Mouse (Mus musculus) 416B (cell line): Measurements from ENCODE around the gene Rin2.

Experiments
- DNase-seq: peaks from one replicate; pipeline ENCODE4 v3.0.0; 2011; ENCODE audit warnings: low read depth

Gene Rin2

DNA sequence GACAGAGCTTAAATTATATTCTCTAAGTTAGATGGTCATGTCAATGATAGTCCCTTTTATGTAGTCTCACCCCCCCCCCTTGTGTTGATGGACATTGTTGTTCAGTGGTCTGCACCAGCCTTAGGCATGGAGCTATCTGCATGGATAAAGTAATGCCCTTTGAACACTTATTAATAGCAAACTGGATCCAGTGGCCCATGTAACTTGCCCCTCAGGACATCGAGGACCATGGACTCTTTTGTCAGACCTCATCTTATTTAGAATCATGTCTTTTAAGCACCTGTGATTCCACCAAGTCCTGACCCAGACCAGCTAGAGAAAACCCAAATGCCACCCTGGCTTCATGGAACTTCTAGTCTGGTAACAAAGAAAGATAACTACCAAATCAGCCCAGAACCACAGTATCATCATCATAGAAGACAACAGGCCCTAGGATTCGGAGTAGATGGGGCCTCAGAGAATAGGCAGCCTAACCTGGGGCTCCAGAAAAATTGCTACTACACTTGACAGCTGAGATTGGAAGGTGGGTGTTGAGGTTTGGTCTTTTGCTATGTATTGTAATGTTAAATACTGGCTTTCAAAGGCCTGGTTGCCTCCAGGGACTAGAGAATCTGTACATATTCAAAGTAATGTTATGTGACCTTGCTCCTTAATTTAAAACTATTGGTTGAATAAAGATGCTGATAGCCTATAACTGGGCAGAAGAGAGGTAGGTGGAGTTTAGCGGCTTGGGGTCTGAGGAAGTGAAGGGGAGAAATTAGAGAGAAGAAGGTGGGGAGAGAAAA lies 113.7 kb downstream of the Rin2 start:
- no peak for DNase-seq

DNA sequence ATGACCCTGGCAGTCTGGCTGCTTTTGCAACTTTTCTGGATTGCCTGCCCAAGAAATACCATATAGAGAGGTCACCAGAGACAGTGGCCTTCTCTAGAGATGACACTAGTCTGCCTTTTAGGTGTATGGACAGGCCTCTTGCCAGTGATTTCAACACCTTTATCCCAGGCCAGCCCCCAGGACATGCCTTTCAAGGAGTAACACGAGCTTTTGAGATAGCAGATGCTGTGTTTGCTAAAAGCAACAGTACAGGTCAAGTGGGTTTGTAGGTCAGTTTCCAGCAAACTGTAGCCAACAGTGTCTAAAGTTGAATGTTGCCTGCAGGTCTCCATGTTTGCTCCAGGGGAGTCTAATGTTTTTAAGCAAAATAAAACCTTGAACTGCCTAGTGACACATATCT lies 118.7 kb downstream of the Rin2 start:
- DNase-seq: no peak

DNA sequence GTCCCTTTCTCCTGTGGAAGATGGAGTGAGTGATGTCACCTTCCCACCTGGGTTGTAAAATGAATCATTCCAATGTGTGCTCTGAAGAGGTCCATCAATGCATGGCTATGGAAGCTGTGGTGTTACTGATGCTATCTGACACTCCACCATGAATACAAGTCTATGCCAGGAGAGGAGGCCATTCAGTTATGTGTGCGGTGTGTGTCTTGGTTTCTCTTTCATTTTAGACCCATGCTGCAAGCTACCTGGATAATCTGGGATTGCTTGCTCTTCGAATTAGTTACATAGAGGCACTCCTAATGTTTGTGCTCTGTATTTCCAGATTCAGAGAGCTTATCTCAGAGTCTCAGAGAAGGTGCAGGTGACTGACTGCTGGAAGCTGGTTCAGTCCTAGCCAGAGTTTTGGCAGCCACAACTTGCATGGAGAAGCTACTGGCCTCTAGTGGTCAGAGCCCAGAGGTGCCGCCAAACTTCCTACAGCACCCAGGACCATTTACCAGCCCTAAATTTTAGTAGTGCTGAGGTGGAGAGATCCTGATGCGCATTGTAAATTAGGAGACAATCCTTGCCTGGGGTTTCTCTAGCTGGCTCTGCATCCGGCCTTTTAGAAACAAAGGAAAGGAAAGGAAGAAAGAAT lies 119.4 kb downstream of the Rin2 start:
- peak; percentile 64 for DNase-seq

DNA sequence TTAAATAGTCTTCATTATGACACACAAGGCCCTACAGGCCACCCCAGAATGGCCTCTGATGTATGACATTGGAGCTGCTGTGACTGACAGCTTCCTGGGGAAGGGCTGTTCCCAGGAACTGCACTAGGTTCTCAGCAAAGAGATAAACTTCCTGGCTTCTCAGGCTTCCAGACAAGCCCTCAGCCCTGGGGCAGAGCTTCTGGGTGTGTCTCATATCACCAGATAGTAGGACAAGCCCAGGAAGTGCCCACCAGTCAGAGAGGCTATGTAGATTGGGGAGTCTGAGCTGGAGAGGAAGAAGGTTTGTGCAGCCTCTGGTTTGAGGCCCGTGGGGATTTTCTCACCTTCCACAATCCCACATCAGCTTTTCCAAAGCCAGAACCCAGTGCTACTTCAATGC lies 122.8 kb downstream of the Rin2 start:
- no peak for DNase-seq

DNA sequence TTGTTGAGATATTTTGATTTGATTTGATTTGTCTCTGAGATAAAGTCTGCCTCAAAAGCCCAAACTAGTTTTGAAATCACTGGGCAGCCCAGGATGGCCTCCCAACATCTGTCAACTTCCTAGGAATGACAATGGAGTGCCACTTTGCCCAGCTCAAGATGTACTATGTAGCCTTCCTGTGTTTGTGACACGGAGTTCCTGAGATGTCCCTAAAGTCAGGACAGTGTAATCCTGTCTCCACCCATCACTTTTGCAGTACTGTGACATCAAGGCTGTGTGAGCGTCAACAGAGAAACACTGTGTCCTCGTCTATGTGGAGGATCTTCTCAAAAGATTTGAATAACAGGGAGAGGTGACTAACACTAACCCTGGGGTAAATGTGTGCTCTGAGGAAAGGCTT lies 123.9 kb downstream of the Rin2 start:
- no peak for DNase-seq

DNA sequence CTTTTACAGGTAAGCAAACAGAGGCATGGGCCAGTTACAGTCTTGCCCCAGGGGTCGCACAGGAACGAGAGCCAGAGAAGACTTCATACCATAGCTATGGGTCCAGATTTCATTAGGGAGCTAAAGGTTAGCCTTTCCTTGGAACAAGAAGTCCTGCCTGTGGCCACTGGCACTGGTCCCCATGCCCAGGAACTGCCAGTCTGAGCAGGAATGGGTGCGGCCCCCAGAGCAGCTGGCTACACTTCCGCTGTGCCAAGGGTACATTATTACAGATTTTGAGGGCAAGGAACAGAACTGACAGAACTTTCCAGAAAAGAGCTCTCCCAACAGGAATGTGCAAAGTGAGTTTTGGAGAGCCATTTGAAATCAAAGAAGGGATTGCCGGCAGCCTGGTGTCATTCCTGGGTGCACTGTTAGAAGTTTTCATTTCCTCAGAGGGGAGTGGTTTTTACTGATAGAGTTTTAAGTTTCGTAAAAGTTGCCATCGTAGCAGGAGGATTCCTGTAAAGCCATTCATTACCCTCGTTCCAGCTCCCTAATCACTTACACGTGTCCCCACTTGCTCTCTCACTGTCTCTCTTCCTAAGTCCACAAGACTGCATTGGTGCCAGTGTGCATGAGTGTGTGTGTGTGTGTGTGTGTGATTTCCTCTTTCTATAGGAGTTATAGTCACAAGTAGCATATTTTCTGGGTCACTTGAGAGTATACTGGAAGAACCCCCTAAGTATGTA lies 126.5 kb downstream of the Rin2 start:
- DNase-seq: no peak

DNA sequence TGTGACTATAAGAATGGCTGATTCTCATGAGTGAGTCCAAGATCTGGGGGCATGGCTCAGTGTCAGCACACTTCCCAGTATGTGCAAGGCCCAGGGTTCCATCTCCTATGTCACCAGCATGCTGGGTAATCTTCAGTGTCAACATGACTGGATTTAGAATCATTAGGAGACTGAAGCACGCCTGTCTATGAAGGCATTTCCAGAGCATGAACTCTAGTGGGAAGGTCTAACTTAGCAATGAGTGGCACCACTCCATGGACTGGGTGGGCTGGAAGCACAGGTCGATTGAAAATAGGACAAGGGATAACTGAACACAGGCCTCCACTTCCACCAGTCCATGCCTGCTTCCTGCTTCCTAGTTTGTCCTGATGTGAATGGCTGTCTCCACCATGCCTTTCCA lies 127.6 kb downstream of the Rin2 start:
- DNase-seq: no peak

DNA sequence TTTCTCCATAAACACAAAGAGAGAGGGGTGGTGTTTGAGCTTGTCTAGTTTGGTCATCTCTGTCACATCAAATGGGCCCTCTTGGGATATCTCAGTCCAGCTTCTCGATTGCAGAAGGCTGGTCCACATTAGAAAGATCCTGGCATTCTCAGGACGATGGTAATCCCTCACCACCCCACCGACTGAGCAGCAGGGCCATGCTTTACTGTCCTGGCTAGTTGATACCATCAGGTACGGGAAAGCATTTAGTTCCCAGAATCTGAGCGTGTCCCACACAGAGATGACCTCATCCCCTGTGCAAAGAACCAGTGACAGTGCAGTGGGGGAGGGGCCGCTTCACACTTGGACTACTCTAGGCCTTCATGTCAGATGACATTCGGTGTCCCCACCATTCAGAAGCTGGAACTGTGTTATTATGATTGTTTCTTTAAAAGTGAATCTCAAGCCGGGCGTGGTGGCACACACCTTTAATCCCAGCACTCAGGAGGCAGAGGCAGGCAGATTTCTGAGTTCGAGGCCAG lies 128.9 kb downstream of the Rin2 start:
- DNase-seq: no peak

DNA sequence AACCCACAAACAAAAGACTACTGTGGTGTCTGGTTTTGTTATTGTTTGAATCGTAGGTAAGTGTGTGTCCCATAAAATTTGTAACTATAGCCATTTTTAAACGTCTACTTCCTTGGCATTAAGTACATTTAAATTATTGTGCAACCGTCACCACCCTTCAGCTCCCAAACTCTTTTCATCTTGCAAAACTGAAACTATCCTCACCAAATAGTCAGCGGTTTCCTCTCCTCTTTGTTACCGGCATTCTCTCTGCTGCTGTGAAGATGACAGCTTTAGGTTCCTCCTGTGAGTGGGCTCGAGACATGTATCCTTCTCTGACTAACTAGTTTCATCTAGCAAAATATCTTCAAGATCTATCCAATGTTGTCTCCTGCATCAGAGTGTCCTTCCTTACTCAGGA lies 129.5 kb downstream of the Rin2 start:
- DNase-seq: no peak

DNA sequence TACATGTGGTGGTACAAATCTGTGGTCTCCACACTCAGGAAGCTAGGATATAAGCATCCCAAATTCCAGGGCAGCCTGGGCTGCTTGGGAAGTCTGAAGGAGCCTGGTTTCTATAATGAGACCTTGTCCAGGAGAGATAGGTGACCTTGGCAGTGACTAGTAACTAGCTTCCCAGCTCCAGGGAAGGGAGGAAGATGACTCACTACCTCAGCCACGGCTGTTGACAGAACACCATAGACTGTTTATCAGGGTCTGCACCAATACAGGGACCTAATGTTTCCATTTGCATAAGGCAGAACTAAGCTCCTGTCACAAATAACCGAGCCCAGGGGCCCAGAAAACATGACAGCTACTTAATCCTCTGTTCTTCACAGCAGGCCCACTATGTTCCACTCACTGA lies 132.3 kb downstream of the Rin2 start:
- peak; percentile 9 for DNase-seq

DNA sequence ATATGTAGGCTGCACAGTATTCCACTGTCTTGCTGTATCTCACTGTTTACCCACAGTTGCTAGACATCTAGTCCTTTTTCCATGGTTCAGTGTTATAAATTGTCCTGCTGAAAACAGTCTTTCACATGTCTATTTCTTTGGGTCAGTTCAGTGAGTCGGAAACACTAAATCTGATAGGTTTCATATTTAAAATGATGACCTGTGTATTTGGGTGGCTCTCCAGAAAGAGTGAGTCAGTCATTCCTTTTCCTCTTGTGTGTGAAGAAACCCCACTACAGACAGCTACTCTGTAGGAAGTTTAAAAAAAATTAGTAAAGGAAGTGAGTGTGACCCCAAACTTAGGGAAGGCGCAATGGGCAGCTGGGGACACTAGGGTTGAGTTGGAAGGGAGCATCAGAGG lies 133.2 kb downstream of the Rin2 start:
- peak; percentile 21 for DNase-seq

DNA sequence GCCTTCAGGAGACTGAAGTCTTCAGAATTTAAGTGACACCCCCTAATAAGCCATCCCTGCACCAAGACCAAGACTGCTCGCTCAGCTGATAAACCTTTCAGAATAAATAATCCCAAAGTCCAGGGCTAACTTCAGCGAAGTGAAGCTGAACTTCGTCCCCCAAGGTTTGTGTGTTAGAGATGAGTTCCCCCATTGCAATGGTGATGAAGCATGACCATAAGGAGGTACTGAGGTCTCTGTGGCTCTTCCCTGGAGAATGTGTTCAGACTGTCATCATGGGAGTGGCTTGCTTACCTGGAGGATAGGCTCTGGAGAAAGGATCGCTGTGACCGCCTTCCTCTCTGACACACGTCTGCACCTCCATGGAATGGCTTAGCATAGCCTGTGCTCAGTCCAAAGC lies 133.7 kb downstream of the Rin2 start:
- no peak for DNase-seq

DNA sequence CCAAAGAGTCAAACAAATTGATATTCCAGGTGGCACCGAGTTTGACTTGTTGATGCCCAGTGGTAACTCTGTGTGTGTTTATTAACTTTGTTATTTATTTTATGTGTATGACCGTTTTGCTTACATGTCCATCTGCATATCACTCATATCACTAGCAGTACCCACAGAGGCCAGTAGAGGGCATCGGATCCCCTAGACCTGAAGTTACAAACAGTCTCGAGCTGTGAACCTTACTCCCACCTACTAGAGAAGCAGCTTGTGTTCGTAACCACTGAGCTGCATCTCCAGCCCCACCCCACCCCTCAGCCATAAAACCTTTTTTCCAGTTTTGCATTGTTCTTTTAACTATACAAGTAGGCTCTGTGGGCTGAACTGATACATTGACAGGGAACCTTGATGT lies 135.7 kb downstream of the Rin2 start:
- DNase-seq: peak; percentile 37

DNA sequence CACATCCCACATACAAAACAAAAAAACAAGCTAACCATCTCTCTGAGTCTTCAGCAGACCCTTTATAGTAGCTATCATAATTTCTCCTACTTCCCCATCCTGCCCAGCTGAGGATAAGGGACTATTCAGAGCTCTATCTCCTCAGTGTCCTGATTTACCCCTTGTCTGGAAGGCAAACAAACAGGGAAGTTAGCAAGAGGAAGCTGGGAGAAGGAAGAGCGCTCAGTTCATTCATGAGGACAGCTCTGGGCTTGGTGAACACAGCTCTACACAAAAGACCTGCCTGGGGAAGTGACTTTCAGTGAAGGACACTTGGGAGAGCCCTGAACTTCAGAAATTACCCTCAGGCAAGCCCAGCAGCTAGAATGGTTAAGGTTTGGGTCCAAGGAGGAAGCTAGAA lies 137.8 kb downstream of the Rin2 start:
- no peak for DNase-seq

DNA sequence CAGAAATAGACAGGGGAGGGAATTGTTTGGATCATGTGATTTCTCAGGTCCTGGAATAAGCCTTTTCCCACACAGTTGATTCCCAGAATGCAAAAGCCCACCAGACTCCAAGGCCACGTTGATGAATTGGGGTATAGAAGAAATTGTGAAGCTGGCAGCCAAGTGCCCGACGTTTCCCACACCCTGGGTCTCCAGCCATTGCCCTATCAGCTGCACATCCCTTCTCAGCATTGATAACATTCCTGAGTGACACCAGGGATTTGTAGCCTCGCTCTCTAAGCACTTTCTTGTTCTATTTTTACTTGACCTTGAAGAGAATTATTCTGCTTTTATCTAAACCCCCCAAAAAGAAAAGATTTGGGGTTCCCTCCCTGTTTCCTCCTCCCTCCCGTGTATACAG lies 142.2 kb downstream of the Rin2 start:
- no peak for DNase-seq

DNA sequence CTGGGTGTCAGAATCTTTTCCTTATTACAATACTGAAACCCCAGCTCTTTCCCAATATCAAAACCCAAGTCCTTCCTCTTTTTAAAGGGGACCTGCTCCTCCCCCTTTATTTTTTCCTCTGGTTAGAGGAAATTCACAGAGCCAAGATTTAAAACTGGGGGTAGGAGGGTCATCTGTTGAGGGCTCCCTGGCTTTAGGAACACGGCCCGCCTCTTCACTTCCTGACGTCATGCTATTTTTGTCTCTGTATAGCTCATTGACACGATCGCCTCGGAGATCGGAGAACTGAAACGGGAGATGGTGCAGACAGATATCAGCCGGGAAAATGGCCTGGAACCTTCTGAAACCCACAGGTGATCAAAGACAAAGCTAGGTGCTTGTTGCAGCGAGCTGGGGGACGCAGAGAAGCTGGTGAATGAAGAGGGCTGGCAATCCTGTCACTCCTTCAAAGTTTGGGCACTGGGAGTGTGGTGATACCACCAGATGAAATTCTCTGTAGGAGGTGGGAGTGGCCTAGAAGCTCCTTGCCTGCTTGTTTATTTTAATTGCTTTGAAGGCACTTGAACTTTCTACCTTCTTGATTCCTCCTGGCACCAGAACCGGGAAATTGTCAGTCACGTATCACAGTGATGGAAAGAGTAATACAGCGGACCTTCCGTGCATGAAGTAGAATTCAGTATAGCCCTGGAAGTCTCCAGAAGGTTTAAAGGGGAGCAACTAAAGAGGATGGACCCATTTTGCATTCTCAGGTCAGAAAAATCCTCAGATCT lies 147.2 kb downstream of the Rin2 start:
- peak; percentile 61 for DNase-seq

DNA sequence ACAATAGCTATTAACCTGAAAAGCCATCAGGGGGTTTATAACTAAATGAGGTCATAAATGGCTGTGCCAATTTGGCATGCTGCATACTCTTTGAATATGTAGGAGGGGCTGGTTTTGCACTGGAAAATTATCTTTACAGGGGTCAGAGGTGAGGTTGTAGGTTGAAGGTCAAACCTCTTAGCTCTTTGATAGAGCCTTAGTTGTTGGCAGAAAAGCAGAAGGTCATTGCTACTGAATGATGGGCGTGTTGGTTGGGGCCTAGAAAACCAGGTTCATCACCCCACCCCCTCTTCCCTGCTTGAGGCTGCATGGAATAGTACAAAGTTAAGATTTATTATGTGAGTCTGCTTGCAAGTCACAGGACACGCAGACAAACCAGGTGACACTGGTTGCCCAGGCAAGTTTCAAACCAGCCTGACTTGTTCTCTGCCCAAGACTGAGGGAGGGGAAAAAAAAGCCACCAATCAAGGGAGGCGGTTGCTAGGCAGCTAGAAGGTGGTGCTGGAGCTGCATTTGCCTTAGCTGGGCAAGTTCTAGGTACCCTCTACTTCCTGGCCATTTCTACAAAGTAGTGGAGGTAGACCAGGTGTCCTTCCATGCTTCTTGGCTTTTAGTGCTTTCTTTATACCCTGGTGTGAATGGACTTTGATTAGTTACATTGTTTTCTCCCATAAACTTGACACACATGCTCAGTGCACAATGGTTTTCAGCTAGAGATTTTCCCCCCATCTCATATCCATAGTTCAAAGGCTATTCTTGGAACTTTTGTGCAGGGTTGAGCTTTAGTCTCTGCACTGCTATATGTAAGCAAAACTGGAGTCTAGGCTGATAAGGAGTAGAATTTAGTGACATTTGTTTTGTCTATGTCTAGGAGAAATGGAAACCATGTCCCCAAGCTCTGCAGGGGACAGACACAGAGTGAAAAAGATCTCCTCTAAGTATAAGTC lies 148.0 kb downstream of the Rin2 start:
- no peak for DNase-seq

DNA sequence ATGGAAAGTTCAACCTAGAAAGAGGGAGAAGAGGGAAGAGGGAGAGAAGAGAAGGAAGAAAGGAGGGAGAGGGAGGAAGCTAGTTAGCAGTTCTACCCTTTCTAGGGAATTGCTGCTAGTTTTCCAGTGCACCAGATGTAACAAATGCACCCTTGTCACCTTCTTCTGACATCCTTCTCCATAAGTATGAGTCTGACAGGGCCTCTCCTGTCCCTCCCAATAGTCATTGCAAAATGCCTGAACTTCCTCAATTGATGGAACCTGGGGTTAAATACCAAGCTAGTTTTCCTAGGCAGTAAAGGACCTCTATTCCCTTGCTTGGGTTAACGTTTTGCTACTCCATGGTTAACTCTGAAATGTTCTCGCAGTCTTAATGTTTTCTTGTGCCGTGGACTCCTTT lies 149.7 kb downstream of the Rin2 start:
- no peak for DNase-seq

DNA sequence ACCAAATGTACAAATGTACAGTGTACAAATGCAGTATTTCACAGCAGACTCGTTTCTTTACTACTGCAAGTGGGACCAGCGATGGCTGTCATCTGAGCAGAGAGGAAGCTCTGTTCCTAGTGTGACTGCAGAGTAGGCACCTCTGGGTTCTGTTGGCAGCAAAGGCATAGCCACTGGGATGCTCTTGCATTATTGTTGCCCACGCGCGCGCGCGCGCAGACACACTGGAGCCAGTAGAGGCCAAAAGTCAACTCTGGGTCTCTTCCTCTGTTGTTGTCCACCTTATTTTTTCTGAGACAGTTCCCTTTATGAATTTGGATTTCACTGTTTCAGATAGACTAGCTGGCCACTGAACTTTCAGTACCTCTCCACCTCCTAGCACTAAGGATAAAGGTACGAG lies 150.2 kb downstream of the Rin2 start:
- DNase-seq: no peak

DNA sequence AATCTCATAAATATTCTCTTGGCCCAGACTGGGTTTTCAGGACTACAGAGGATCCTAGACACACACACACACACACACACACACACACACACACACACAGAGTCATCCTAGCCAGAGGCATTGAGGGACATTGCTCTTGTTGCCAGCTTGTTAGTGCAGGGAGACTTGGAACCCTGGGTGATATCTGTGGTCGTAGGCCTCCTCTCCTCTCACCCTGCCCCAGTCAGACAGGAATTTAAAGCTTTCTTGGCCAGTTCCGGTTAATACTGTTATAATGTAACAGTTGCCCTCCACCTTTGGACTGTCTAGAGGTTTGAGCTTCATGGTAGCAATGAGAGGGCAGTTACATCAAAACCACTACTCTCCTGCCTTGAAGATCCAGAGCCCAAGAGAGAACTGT lies 152.9 kb downstream of the Rin2 start:
- no peak for DNase-seq

DNA sequence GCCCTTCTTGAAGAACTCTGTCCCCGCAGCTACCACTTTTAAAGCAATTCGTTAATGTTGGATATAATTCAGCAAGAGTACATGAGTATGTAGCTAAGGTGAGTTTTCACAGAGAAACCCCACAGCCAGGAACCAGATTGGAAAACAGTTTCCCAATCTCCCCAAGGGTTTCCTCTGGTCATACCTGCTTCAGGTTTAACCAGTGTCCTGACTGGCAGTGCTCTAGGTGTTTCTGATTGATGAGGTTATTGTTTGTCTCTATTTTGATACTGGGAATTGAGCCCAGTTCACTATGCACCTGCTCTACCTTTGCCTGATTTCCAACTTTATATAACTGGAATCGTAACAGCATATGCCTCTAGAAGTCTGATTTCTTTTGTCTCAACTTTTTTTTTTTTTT lies 153.6 kb downstream of the Rin2 start:
- DNase-seq: no peak
